Mouse (Mus musculus) erythroblast, adult 5-6 weeks (primary cell): ENCODE measurements around the gene Lipo3. TPM values are rescaled to one million over a fixed set of nuclear protein-coding genes. Genes with fewer than 3 reads are reported as not detected.
"Not testable (repeated sequence)": the region's sequence is repeated elsewhere in the genome, so short reads cannot be mapped to it uniquely, and the experiment has no call there.

Experiments
- ATAC-seq: replicated peaks from 2 replicates; pipeline ENCODE4 v1.8.0; 2016; ENCODE audit warnings: moderate number of reproducible peaks, mild to moderate bottlenecking, moderate TSS enrichment, inconsistent platforms; ENCODE audit not compliant: poor library complexity, low FRiP score, severe bottlenecking
- total RNA-seq, 2 experiments: library from RNA; stranded (forward) in 1 of 2; stranded (reverse) in 1 of 2; fragments of 150-400 nt in 1 of 2; fragments of 200-764, 138-1000 nt in 1 of 2; gene quantifications; 2 replicates each; pipeline versions ENCODE4 v1.2.3 to v1.2.4; 2015 to 2017; ENCODE audit warnings: low replicate concordance in 2 of 2

The Lipo3 gene
- total RNA-seq (2015; ENCODE audit: low replicate concordance): 5.0 and 7.7 TPM in 2 replicates
- total RNA-seq (2017; ENCODE audit: low replicate concordance): 0.98 and 2.7 TPM in 2 replicates

GRCm38 (mm10) chr19:33761287-33762086 lies at the start of gene Lipo3:
Gene Lipo3 (minus strand): TSS chr19:33761951.
- not testable (repeated sequence) for ATAC-seq

GRCm38 (mm10) chr19:33787359-33787758 lies 25.6 kb upstream of the Lipo3 start, which contains the start of gene Lipo1:
Gene Lipo1 (minus strand): TSS chr19:33787459.
- ATAC-seq: not testable (repeated sequence)

DNA sequence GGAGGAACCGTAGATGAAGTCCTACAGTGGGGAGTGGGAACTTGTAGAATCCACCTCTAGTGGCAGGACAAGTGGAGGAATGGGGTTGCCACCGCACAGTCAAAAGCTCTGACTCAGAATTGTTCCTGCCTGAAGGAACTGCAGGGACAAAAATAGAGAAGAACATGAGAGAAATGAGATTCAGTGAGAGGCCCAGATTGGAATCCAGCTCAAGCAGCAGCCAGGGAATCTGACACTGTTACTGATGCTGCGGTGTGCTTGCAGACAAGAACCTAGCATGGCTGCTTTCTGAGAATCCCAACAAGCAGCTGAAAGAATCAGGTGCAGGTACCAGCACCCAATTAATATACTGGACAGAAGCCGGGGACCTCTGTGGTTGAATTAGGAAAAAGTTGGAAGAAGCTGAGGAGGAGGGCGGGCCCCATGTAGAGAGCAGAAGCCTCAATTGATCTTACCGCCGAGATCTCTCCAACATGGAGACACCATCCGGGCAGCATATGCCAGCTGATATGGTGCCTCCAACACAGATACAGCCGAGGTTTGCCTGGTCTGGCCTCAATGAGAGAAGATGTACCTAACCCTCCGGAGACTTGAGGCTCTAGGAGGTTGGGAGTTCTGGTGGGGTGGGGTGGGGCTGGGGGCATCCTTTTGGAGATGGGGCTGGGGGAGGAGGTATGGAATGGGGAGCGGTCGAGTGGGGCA lies 25.0 kb upstream of the Lipo3 start:
- ATAC-seq: no peak

GRCm38 (mm10) chr19:33751259-33751658 lies 10.5 kb downstream of the Lipo3 start, which contains the start of gene Lipo2:
Gene Lipo2 (minus strand): TSS chr19:33751359.
- not testable (repeated sequence) for ATAC-seq

- ATAC-seq: not testable (repeated sequence)
These were observed 136.6 kb downstream of the Lipo3 start, which contains the start of gene Gm8978 for GRCm38 (mm10) chr19:33625152-33625551. Gene Gm8978 (minus strand): TSS chr19:33625252.

- ATAC-seq: peak; percentile 49
These were observed 172.0 kb downstream of the Lipo3 start for GRCm38 (mm10) chr19:33589626-33590302.

DNA sequence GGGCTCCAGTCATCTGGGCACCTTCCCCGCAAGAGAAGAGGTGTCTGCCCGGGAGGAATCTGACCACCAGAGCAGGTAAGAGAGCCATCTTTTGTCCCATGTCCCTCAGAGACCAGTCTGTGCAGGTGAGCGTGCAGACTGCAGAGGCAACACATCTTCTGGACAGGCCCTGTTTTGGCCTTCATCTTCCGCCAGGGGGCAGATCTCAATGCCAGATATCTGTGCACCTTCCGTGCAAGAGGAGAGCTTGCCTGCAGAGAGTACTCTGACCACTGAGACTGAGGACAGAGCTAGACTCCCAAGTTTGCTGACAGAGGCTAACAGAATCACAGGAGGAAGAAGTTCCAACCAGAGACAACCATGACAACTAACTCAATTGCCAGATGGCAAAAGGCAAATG lies 193.2 kb downstream of the Lipo3 start:
- ATAC-seq: not testable (repeated sequence)

GRCm38 (mm10) chr19:33517680-33518079 lies 244.1 kb downstream of the Lipo3 start, which contains the start of gene Lipo4:
Gene Lipo4 (minus strand): TSS chr19:33517780.
- ATAC-seq: no peak

Other genes with a start within 250 kb of the Lipo3 start
- gene Lipo4, start 244.2 kb downstream of the Lipo3 start, total RNA-seq (2015; ENCODE audit: low replicate concordance): not detected in 2 replicates
- gene Lipo4, start 244.2 kb downstream of the Lipo3 start, total RNA-seq (2017; ENCODE audit: low replicate concordance): not detected in 2 replicates
- not detected in 2 replicates for gene Gm8978, start 136.7 kb downstream of the Lipo3 start, total RNA-seq (2015; ENCODE audit: low replicate concordance)
- gene Gm8978, start 136.7 kb downstream of the Lipo3 start, total RNA-seq (2017; ENCODE audit: low replicate concordance): not detected in 2 replicates
- not detected in 2 replicates for gene Lipo2, start 10.6 kb downstream of the Lipo3 start, total RNA-seq (2015; ENCODE audit: low replicate concordance)
- not detected in 2 replicates for gene Lipo2, start 10.6 kb downstream of the Lipo3 start, total RNA-seq (2017; ENCODE audit: low replicate concordance)
- not detected in 2 replicates for gene Lipo1, start 25.5 kb upstream of the Lipo3 start, total RNA-seq (2015; ENCODE audit: low replicate concordance)
- not detected in 2 replicates for gene Lipo1, start 25.5 kb upstream of the Lipo3 start, total RNA-seq (2017; ENCODE audit: low replicate concordance)
- not detected in 2 replicates for gene Lipf, start 199.2 kb upstream of the Lipo3 start, total RNA-seq (2015; ENCODE audit: low replicate concordance)
- gene Lipf, start 199.2 kb upstream of the Lipo3 start, total RNA-seq (2017; ENCODE audit: low replicate concordance): not detected in 2 replicates
- not detected in 2 replicates for gene Lipk, start 246.3 kb upstream of the Lipo3 start, total RNA-seq (2015; ENCODE audit: low replicate concordance)
- not detected in 2 replicates for gene Lipk, start 246.3 kb upstream of the Lipo3 start, total RNA-seq (2017; ENCODE audit: low replicate concordance)